Mouse (Mus musculus) megakaryocyte, embryonic 14.5 days (primary cell): ENCODE data around the gene Trappc1. TPM values are rescaled to one million over a fixed set of nuclear protein-coding genes. Genes with fewer than 3 reads are reported as not detected.

Experiments
- H3K27me3 ChIP-seq: replicated peaks from 2 replicates; pipeline ENCODE3; 2012; ENCODE audit warnings: inconsistent platforms
- H3K36me3 ChIP-seq: replicated peaks from 2 replicates; pipeline ENCODE3; 2012; ENCODE audit warnings: low read length, inconsistent platforms, mixed read lengths
- H3K4me1 ChIP-seq: 2 replicates; pipeline ENCODE4 v1.6.1; 2012; ENCODE audit warnings: inconsistent platforms
- H3K4me3 ChIP-seq: replicated peaks from 2 replicates; pipeline ENCODE3; 2012; ENCODE audit warnings: moderate library complexity, mild to moderate bottlenecking, inconsistent platforms
- H3K9me3 ChIP-seq: 2 replicates; pipeline ENCODE4 v1.6.1; 2012; ENCODE audit warnings: inconsistent platforms
- FLI1 ChIP-seq: IDR thresholded peaks from 2 replicates; pipeline ENCODE4 v1.6.1; 2012; ENCODE audit warnings: low read length, inconsistent platforms, mixed read lengths
- GATA1 ChIP-seq: IDR thresholded peaks from 3 replicates; pipeline ENCODE4 v1.6.1; 2012; ENCODE audit warnings: mixed read lengths, low read length, inconsistent platforms, borderline replicate concordance
- polyA plus RNA-seq: library from polyadenylated mRNA; stranded (reverse); fragments of >175 nt; gene quantifications from 2 replicates; pipeline ENCODE4 v1.2.3, GENCODE M21; 2012; ENCODE audit warnings: low replicate concordance; ENCODE audit not compliant: insufficient read depth

The Trappc1 gene
- polyA plus RNA-seq = 11.6 TPM in 1 of 2 replicates, not detected in the other

DNA sequence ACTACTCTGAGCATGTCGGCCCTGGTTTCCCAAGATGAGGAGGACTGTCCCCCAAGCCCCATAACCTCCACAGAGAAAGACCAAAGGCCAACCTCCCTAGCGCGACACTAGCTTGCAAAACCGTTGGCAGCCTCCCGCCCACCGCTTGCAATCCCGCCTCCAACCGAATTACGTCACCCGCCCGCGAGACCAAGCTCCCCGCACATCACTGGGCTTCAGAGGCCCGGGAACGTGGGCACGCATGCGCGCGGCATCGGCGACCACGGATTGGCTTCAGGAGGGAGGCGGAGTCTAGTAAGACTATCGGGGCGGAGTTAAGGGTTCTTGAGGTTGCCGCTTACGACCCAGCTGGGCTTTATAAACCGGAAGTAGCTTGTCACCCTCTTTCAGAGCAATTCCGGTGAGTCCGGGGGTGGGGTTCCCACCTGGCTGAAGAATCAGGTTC lies at the start of gene Trappc1, which contains the start of gene Cntrob:
TSS of gene Trappc1 (plus strand) at position 314 of the 445 bp plus-strand sequence.
TSS of gene Cntrob (minus strand) at position 109 of the 445 bp plus-strand sequence.
- Histone ChIP-seq H3K4me1 (peaks cover 67% of the 10 kb centered on the region), H3K27me3 (peaks cover 23% of the 10 kb centered on the region), H3K4me3 (peak within 1 kb of the TSS; percentile 94), H3K9me3 (no peaks in the 10 kb centered on the region), H3K36me3 (peaks cover 18% of the 10 kb centered on the region)
- no peak for TF ChIP-seq GATA1
- 0 out of 2 replicates have a peak, but pooled peaks have one; percentile 62 for TF ChIP-seq FLI1

DNA sequence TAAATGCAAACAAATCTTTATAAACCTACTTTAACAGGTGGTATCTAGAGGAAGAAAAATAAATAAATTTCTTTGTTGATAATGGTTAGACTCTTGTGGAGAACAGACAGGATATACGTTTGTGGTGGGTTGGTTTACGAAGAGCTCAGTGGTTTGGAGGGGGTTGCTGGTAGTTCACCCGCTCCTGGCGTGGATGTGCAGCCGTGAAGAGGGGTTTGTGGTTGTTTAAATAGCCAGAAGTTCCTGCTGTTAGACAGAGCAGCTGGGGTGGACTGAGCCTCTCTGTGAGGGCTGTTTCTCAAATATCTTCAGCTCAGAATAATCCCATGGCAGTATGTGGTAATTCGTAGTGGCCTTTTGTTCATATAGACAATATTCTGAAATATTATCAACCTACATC lies 48.1 kb upstream of the Trappc1 start:
- TF ChIP-seq FLI1 (no peak), GATA1 (no peak)
- no peak overlapping the region for H3K4me3 ChIP-seq
- peaks cover 7% of the 10 kb centered on the region for H3K4me1 ChIP-seq
- H3K27me3 ChIP-seq = peaks cover 40% of the 10 kb centered on the region
- H3K36me3 ChIP-seq = no peaks in the 10 kb centered on the region
- H3K9me3 ChIP-seq = peaks cover 3% of the 10 kb centered on the region; the same call in 1 of the 2 replicates

GRCm38 (mm10) chr11:69276081-69276480 lies 47.7 kb upstream of the Trappc1 start:
- Histone ChIP-seq H3K9me3 (peaks cover 3% of the 10 kb centered on the region; the same call in 1 of the 2 replicates), H3K27me3 (peaks cover 40% of the 10 kb centered on the region), H3K4me3 (no peak overlapping the region), H3K4me1 (peaks cover 7% of the 10 kb centered on the region), H3K36me3 (no peaks in the 10 kb centered on the region)
- TF ChIP-seq FLI1 = no peak
- TF ChIP-seq GATA1 = no peak

DNA sequence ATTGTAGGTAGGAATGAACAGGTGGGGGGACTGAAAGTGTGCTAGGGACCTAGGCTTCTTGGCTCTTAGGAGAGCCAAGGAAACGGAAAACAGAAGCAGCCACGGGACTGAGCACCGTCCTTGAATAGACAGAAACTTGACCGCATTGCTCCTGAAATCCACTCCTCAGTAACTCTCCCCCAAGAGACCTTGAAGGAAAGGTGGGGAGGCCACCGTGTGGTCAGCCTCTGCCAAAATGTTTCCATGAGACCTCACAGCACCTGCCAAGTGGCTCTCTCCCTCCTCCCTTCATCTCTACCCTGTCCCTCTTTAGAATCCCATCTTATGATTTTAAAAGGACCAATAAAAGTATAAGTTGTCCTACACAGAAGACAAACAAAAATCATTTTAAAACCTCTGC lies 46.5 kb upstream of the Trappc1 start:
- TF ChIP-seq GATA1 (no peak), FLI1 (no peak)

DNA sequence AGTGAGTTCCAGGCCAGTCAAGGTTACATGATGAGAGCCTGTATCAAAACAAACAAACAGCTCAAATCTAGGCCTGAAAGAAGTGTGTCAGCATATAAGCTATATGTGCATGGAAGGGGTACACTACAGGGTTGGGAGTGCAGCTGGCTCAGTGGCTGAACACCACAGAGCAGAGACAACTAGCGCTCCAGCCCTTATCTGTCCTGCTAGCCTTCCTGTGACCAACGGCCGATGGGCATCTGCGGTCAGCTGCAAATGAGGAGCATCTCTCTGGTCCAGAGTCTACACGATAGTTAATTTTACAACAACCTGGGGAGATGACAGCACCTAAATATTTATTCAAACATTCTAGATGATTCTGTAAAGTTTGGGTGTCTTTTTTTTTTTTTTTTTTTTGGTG lies 32.7 kb upstream of the Trappc1 start:
- Histone ChIP-seq H3K9me3 (peaks cover 7% of the 10 kb centered on the region), H3K36me3 (no peaks in the 10 kb centered on the region), H3K27me3 (peaks cover 24% of the 10 kb centered on the region), H3K4me1 (peaks cover 23% of the 10 kb centered on the region), H3K4me3 (no peak overlapping the region)
- no peak for TF ChIP-seq GATA1
- no peak for TF ChIP-seq FLI1

More for the DNA sequence above, 46.5 kb upstream of the Trappc1 start:
- Histone ChIP-seq H3K4me3 (no peak overlapping the region), H3K4me1 (peaks cover 4% of the 10 kb centered on the region), H3K27me3 (peaks cover 37% of the 10 kb centered on the region), H3K9me3 (peaks cover 3% of the 10 kb centered on the region; the same call in 1 of the 2 replicates), H3K36me3 (no peaks in the 10 kb centered on the region)

- Histone ChIP-seq H3K36me3 (peaks cover 9% of the 10 kb centered on the region), H3K9me3 (no peaks in the 10 kb centered on the region), H3K4me1 (peaks cover 23% of the 10 kb centered on the region), H3K27me3 (peaks cover 20% of the 10 kb centered on the region), H3K4me3 (no peak overlapping the region)
- TF ChIP-seq GATA1 (no peak), FLI1 (no peak)
These were observed 28.5 kb upstream of the Trappc1 start for GRCm38 (mm10) chr11:69295286-69295685.

- peaks cover 19% of the 10 kb centered on the region for H3K27me3 ChIP-seq
- H3K4me1 ChIP-seq = peaks cover 18% of the 10 kb centered on the region
- H3K4me3 ChIP-seq = no peak overlapping the region
- H3K9me3 ChIP-seq = no peaks in the 10 kb centered on the region
- peaks cover 19% of the 10 kb centered on the region for H3K36me3 ChIP-seq
- TF ChIP-seq GATA1 (no peak), FLI1 (no peak)
These were observed 26.0 kb upstream of the Trappc1 start for GRCm38 (mm10) chr11:69297799-69298198.

DNA sequence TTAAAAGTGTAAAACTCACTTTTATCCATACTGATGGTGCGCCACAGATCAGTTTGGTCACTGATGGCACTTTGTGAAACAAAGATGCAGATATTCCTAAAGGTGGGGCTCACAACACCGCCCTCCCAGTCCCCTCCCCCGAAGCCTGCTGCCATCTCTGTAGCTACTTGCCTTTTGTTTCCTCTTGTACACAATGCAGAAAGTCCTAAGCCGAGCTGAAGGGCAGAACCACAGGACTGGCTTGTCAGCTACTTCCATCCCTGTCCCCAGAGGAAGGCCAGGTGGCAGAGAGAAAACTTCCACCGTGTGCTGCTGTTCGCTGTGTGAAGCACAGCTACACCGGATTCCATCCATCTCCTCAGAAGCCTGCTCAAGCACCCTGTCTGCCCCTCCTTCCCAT lies 25.5 kb upstream of the Trappc1 start:
- H3K4me3 ChIP-seq = no peak overlapping the region
- peaks cover 18% of the 10 kb centered on the region for H3K4me1 ChIP-seq
- no peaks in the 10 kb centered on the region for H3K9me3 ChIP-seq
- TF ChIP-seq GATA1 (no peak), FLI1 (no peak)
- H3K36me3 ChIP-seq = peaks cover 23% of the 10 kb centered on the region
- H3K27me3 ChIP-seq = peaks cover 19% of the 10 kb centered on the region

DNA sequence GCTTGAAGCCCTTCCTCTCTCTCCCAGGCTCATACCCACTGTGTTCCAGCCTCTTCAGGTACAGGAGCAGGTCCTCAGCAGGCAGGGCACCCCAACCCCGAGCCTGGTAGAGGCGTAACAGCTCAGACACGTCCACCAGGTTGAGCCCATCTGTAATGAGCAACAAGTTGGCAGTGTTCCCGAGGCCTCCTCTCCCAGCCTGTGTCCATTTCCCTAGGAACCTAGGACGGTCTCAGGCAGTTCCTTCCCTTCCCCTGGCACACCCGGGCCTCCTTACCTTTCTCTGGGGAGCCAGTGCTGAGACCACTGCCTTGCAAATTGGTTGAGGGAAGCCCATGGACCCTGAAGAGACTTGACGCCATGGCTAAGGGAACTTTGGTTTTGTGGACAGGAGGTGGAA lies 21.0 kb upstream of the Trappc1 start:
- Histone ChIP-seq H3K36me3 (peaks cover 58% of the 10 kb centered on the region), H3K27me3 (peaks cover 3% of the 10 kb centered on the region), H3K4me3 (no peak overlapping the region), H3K4me1 (peaks cover 3% of the 10 kb centered on the region; the same call in 1 of the 2 replicates), H3K9me3 (no peaks in the 10 kb centered on the region)
- TF ChIP-seq FLI1 (no peak), GATA1 (no peak)

GRCm38 (mm10) chr11:69305291-69305690 lies 18.5 kb upstream of the Trappc1 start:
- H3K4me3 ChIP-seq = no peak overlapping the region
- no peak for TF ChIP-seq GATA1
- no peak for TF ChIP-seq FLI1
- H3K36me3 ChIP-seq = peaks cover 72% of the 10 kb centered on the region
- peaks cover 1% of the 10 kb centered on the region for H3K27me3 ChIP-seq
- peaks cover 3% of the 10 kb centered on the region; the same call in 1 of the 2 replicates for H3K4me1 ChIP-seq
- no peaks in the 10 kb centered on the region for H3K9me3 ChIP-seq

- H3K4me3 ChIP-seq = no peak overlapping the region
- TF ChIP-seq FLI1 (no peak), GATA1 (no peak)
- peaks cover 79% of the 10 kb centered on the region for H3K36me3 ChIP-seq
- H3K27me3 ChIP-seq = peaks cover 1% of the 10 kb centered on the region
- no peaks in the 10 kb centered on the region for H3K9me3 ChIP-seq
- H3K4me1 ChIP-seq = peaks cover 2% of the 10 kb centered on the region; the same call in 1 of the 2 replicates
These were observed 17.7 kb upstream of the Trappc1 start for GRCm38 (mm10) chr11:69306039-69306438.
